Mouse (Mus musculus) embryonic facial prominence, embryonic 15.5 days (tissue): ENCODE results near the gene Tgfb1. TPM values are rescaled to one million over a fixed set of nuclear protein-coding genes. Genes with fewer than 3 reads are reported as not detected.
A peak's percentile ranks its signal among the peaks of the same experiment; 100 is the strongest.

Experiments used
- ATAC-seq: fragments of 200-750 bp; cut with Nextera tagmentation; 2 replicates; pipeline ENCODE4 v1.8.0; 2017; ENCODE audit warnings: low read depth, moderate TSS enrichment; ENCODE audit not compliant: insufficient number of reproducible peaks, low FRiP score, low TSS enrichment
- H3K27ac ChIP-seq: fragments of 300-500 bp; sonication (generic); replicated peaks from 2 replicates; pipeline ENCODE4 v1.5.1; 2015; ENCODE audit warnings: mild to moderate bottlenecking, inconsistent platforms
- H3K27me3 ChIP-seq: fragments of 300-500 bp; sonication (generic); 2 replicates; pipeline ENCODE4 v1.6.1; 2015; ENCODE audit warnings: inconsistent platforms
- H3K36me3 ChIP-seq: fragments of 300-500 bp; sonication (generic); 2 replicates; pipeline ENCODE4 v1.6.1; 2015; ENCODE audit warnings: mild to moderate bottlenecking, inconsistent platforms
- H3K4me1 ChIP-seq: fragments of 300-500 bp; sonication (generic); 2 replicates; pipeline ENCODE4 v1.6.1; 2015; ENCODE audit warnings: inconsistent platforms
- H3K4me2 ChIP-seq: fragments of 300-500 bp; sonication (generic); replicated peaks from 2 replicates; pipeline ENCODE4 v1.6.1; 2015; ENCODE audit warnings: mild to moderate bottlenecking, inconsistent platforms
- H3K4me3 ChIP-seq: fragments of 300-500 bp; sonication (generic); replicated peaks from 2 replicates; pipeline ENCODE4 v1.5.1; 2015; ENCODE audit warnings: mild to moderate bottlenecking, inconsistent platforms
- H3K9ac ChIP-seq: fragments of 300-500 bp; sonication (generic); 2 replicates; pipeline ENCODE4 v1.6.1; 2015; ENCODE audit warnings: inconsistent platforms
- H3K9me3 ChIP-seq: fragments of 300-500 bp; sonication (generic); replicated peaks from 2 replicates; pipeline ENCODE4 v1.6.1; 2016; ENCODE audit warnings: inconsistent platforms
- WGBS: fragments of 180-500 bp; shearing (Covaris S2); methylation state at CpG from one replicate; pipeline ENCODE4 v1.1.7; 2015; 5-methylcytosine and 5-hydroxymethylcytosine counted together
- polyA plus RNA-seq: library from polyadenylated mRNA; unstranded; fragments of >200 nt; fragmentation: Nextera tagmentation; extraction: Ambion mirVana; gene quantifications from 2 replicates; pipeline ENCODE4 v1.2.1, GENCODE M21; 2015

The Tgfb1 gene
- 4.3 and 4.8 TPM in 2 replicates for polyA plus RNA-seq

- peaks cover 25% of the 10 kb centered on the region for H3K27me3 ChIP-seq
- H3K4me3 ChIP-seq, result peak within 1 kb of the TSS; percentile 67
- H3K4me2 ChIP-seq, result peak within 1 kb of the TSS; percentile 94
- peaks cover 44% of the 10 kb centered on the region for H3K4me1 ChIP-seq
- ATAC-seq, result peak; percentile 40
- H3K27ac ChIP-seq, result peak within 1 kb of the TSS; percentile 87
- H3K9ac ChIP-seq, result peak within 1 kb of the TSS; percentile 53
- no peaks in the 10 kb centered on the region for H3K36me3 ChIP-seq
- WGBS, result under 1% methylated on average over 57 of the region's 69 CpGs
- H3K9me3 ChIP-seq, result no peaks in the 10 kb centered on the region
Observed at GRCm38 (mm10) chr7:25686680-25687531, at the start of gene Tgfb1. Gene Tgfb1 (plus strand): TSS chr7:25687002.

- ATAC-seq, result no peak
- H3K9me3 ChIP-seq, result no peaks in the 10 kb centered on the region
- H3K27ac ChIP-seq, result no peak overlapping the region
- peaks cover 41% of the 10 kb centered on the region for H3K36me3 ChIP-seq
- no peaks in the 10 kb centered on the region for H3K27me3 ChIP-seq
- 91% methylated on average over 5 of the region's 5 CpGs for WGBS
- no peak overlapping the region for H3K9ac ChIP-seq
- no peak overlapping the region for H3K4me2 ChIP-seq
- H3K4me1 ChIP-seq, result no peaks in the 10 kb centered on the region
- H3K4me3 ChIP-seq, result no peak overlapping the region
Observed at GRCm38 (mm10) chr7:25637099-25637498, 49.7 kb upstream of the Tgfb1 start.

- Histone ChIP-seq H3K4me3 (no peak overlapping the region), H3K36me3 (peaks cover 27% of the 10 kb centered on the region), H3K27me3 (no peaks in the 10 kb centered on the region), H3K9ac (no peak overlapping the region), H3K27ac (no peak overlapping the region), H3K9me3 (no peaks in the 10 kb centered on the region), H3K4me1 (no peaks in the 10 kb centered on the region), H3K4me2 (no peak overlapping the region)
- ATAC-seq, result no peak
- WGBS, result 94% methylated on average over 4 of the region's 4 CpGs
Observed at GRCm38 (mm10) chr7:25639754-25640153, 47.0 kb upstream of the Tgfb1 start.

GRCm38 (mm10) chr7:25644136-25644535, 42.7 kb upstream of the Tgfb1 start:
- H3K4me2 ChIP-seq, result no peak overlapping the region
- H3K4me3 ChIP-seq, result no peak overlapping the region
- H3K27ac ChIP-seq, result no peak overlapping the region
- H3K36me3 ChIP-seq, result peaks cover 9% of the 10 kb centered on the region; the same call in 1 of the 2 replicates
- 72% methylated on average over 10 of the region's 10 CpGs for WGBS
- no peaks in the 10 kb centered on the region for H3K27me3 ChIP-seq
- 0 out of 2 replicates have a peak, but pooled peaks cover under 1% of the 10 kb centered on the region for H3K4me1 ChIP-seq
- ATAC-seq, result no peak
- no peak overlapping the region for H3K9ac ChIP-seq
- no peaks in the 10 kb centered on the region for H3K9me3 ChIP-seq

GRCm38 (mm10) chr7:25644631-25645030, 42.2 kb upstream of the Tgfb1 start:
- Histone ChIP-seq H3K9ac (no peak overlapping the region), H3K4me2 (no peak overlapping the region), H3K27ac (no peak overlapping the region), H3K4me1 (0 out of 2 replicates have a peak, but pooled peaks cover 6% of the 10 kb centered on the region), H3K27me3 (no peaks in the 10 kb centered on the region), H3K36me3 (0 out of 2 replicates have a peak, but pooled peaks cover 5% of the 10 kb centered on the region), H3K9me3 (no peaks in the 10 kb centered on the region), H3K4me3 (no peak overlapping the region)
- no peak for ATAC-seq
- 70% methylated on average over 4 of the region's 4 CpGs for WGBS

GRCm38 (mm10) chr7:25645074-25645473, 41.7 kb upstream of the Tgfb1 start:
- Histone ChIP-seq H3K4me1 (0 out of 2 replicates have a peak, but pooled peaks cover 6% of the 10 kb centered on the region), H3K4me3 (no peak overlapping the region), H3K9ac (no peak overlapping the region), H3K27ac (no peak overlapping the region), H3K27me3 (no peaks in the 10 kb centered on the region), H3K9me3 (no peaks in the 10 kb centered on the region), H3K4me2 (no peak overlapping the region), H3K36me3 (0 out of 2 replicates have a peak, but pooled peaks cover 6% of the 10 kb centered on the region)
- no peak for ATAC-seq
- 46% methylated on average over 14 of the region's 14 CpGs for WGBS

- Histone ChIP-seq H3K9ac (no peak overlapping the region), H3K4me2 (no peak overlapping the region), H3K27me3 (no peaks in the 10 kb centered on the region), H3K36me3 (0 out of 2 replicates have a peak, but pooled peaks cover 2% of the 10 kb centered on the region), H3K27ac (no peak overlapping the region), H3K4me1 (0 out of 2 replicates have a peak, but pooled peaks cover 6% of the 10 kb centered on the region), H3K9me3 (no peaks in the 10 kb centered on the region), H3K4me3 (no peak overlapping the region)
- no peak for ATAC-seq
- WGBS, result 41% methylated on average over 5 of the region's 5 CpGs
Observed at GRCm38 (mm10) chr7:25647574-25648123, 39.2 kb upstream of the Tgfb1 start.

GRCm38 (mm10) chr7:25649839-25650238, 37.0 kb upstream of the Tgfb1 start:
- Histone ChIP-seq H3K4me3 (no peak overlapping the region), H3K4me2 (no peak overlapping the region), H3K36me3 (0 out of 2 replicates have a peak, but pooled peaks cover 2% of the 10 kb centered on the region), H3K9ac (no peak overlapping the region), H3K4me1 (0 out of 2 replicates have a peak, but pooled peaks cover 6% of the 10 kb centered on the region), H3K27ac (no peak overlapping the region), H3K9me3 (no peaks in the 10 kb centered on the region), H3K27me3 (no peaks in the 10 kb centered on the region)
- ATAC-seq, result no peak
- 53% methylated on average over 5 of the region's 5 CpGs for WGBS

GRCm38 (mm10) chr7:25651281-25651680, 35.5 kb upstream of the Tgfb1 start:
- H3K27ac ChIP-seq, result no peak overlapping the region
- no peak overlapping the region for H3K9ac ChIP-seq
- no peaks in the 10 kb centered on the region for H3K9me3 ChIP-seq
- WGBS, result 84% methylated on average over 8 of the region's 8 CpGs
- ATAC-seq, result no peak
- H3K4me3 ChIP-seq, result no peak overlapping the region
- no peak overlapping the region for H3K4me2 ChIP-seq
- no peaks in the 10 kb centered on the region for H3K27me3 ChIP-seq
- H3K4me1 ChIP-seq, result 0 out of 2 replicates have a peak, but pooled peaks cover 6% of the 10 kb centered on the region
- 0 out of 2 replicates have a peak, but pooled peaks cover 2% of the 10 kb centered on the region for H3K36me3 ChIP-seq

GRCm38 (mm10) chr7:25652244-25652759, 34.5 kb upstream of the Tgfb1 start:
- Histone ChIP-seq H3K9me3 (no peaks in the 10 kb centered on the region), H3K4me2 (no peak overlapping the region), H3K4me1 (peaks cover 15% of the 10 kb centered on the region; the same call in 1 of the 2 replicates), H3K36me3 (0 out of 2 replicates have a peak, but pooled peaks cover 2% of the 10 kb centered on the region), H3K4me3 (no peak overlapping the region), H3K27me3 (no peaks in the 10 kb centered on the region), H3K27ac (no peak overlapping the region), H3K9ac (no peak overlapping the region)
- 87% methylated on average over 12 of the region's 12 CpGs for WGBS
- no peak for ATAC-seq
